Mouse (Mus musculus) ES-Bruce4 (cell line): ENCODE results near the gene Baiap2.

Source experiments
- CTCF ChIP-seq: IDR thresholded peaks from one replicate; pipeline ENCODE4 v1.8.1; 2011; ENCODE audit warnings: low read depth, low read length
- EP300 ChIP-seq: IDR thresholded peaks from 2 replicates; pipeline ENCODE4 v1.6.1; 2011; ENCODE audit warnings: low read depth, low read length; ENCODE audit not compliant: insufficient read depth

DNA sequence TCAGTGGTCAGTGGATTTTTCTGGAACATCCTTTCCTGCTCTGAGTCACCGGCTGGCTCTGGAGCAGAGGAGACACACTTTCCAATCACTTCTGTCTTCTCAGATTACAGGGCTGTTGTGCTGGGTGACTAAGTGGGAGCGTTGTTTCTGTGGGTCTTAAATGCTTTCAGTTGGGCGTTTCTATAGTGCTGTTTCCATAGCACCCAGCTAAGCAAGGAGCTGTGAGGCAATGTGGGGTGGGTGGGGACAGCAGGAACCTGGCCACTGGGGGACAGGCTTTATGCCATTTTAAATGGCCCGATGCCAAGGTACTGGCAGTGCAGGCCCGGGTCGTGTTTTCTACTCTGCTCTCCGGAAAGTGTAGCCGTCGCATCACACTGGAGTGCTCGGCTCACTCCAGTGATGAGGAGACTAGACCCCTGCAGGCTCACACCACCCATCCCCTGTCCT, 46.6 kb downstream of the Baiap2 start:
- TF ChIP-seq EP300: no peak
- no peak for TF ChIP-seq CTCF
